Mouse (Mus musculus) forebrain, embryonic 10.5 days (tissue): ENCODE measurements at regions not wholly inside any gene's neighbourhood (a gene's known extent, or its start where the extent isn't known, plus 50 kb on each side); places are given as distances from the start of the nearest gene placed in this dataset.

Experiments used
- DNase-seq: peaks from one replicate; pipeline ENCODE4 v3.0.0-alpha.2; 2017; ENCODE audit warnings: low spot score; ENCODE audit errors: extremely low spot score
- H3K27ac ChIP-seq: fragments of 300-500 bp; sonication (generic); 2 replicates; pipeline ENCODE4 v1.5.1; 2016; ENCODE audit warnings: mild to moderate bottlenecking
- H3K27me3 ChIP-seq: fragments of 300-500 bp; sonication (generic); 2 replicates; pipeline ENCODE4 v1.6.1; 2016; ENCODE audit warnings: mild to moderate bottlenecking; ENCODE audit not compliant: poor library complexity, severe bottlenecking
- H3K36me3 ChIP-seq: fragments of 300-500 bp; sonication (generic); replicated peaks from 2 replicates; pipeline ENCODE4 v1.6.1; 2016; ENCODE audit warnings: mild to moderate bottlenecking, moderate library complexity
- H3K4me1 ChIP-seq: fragments of 300-500 bp; sonication (generic); 2 replicates; pipeline ENCODE4 v1.6.1; 2016
- H3K4me3 ChIP-seq: fragments of 300-500 bp; sonication (generic); 2 replicates; pipeline ENCODE4 v1.5.1; 2016; ENCODE audit warnings: mild to moderate bottlenecking, moderate library complexity
- H3K9me3 ChIP-seq: fragments of 300-500 bp; sonication (generic); 2 replicates; pipeline ENCODE4 v1.6.1; 2016; ENCODE audit warnings: mild to moderate bottlenecking, moderate library complexity
- WGBS: fragments of 180-500 bp; shearing (Covaris S2); methylation state at CpG from one replicate; pipeline ENCODE4 v1.1.7; 2016; 5-methylcytosine and 5-hydroxymethylcytosine counted together

GRCm38 (mm10) chr3:158905104-158905503 lies 343.1 kb upstream of the Lrrc7 start:
- Histone ChIP-seq H3K27ac (no peak overlapping the region), H3K9me3 (no peaks in the 10 kb centered on the region), H3K4me1 (no peaks in the 10 kb centered on the region), H3K4me3 (no peak overlapping the region), H3K27me3 (no peaks in the 10 kb centered on the region), H3K36me3 (no peaks in the 10 kb centered on the region)
- WGBS: 71% methylated on average over 2 of the region's 2 CpGs
- DNase-seq: no peak

GRCm38 (mm10) chr3:158899458-158899857 lies 337.4 kb upstream of the Lrrc7 start:
- H3K9me3 ChIP-seq: no peaks in the 10 kb centered on the region
- no peak for DNase-seq
- H3K4me3 ChIP-seq: no peak overlapping the region
- no peak overlapping the region for H3K27ac ChIP-seq
- no peaks in the 10 kb centered on the region for H3K4me1 ChIP-seq
- H3K27me3 ChIP-seq: no peaks in the 10 kb centered on the region
- no peaks in the 10 kb centered on the region for H3K36me3 ChIP-seq

- Histone ChIP-seq H3K27ac (no peak overlapping the region), H3K27me3 (no peaks in the 10 kb centered on the region), H3K36me3 (no peaks in the 10 kb centered on the region), H3K4me1 (peaks cover 3% of the 10 kb centered on the region; the same call in 1 of the 2 replicates), H3K4me3 (no peak overlapping the region), H3K9me3 (no peaks in the 10 kb centered on the region)
- no peak for DNase-seq
- WGBS: 87% methylated on average over 1 of the region's 1 CpGs
Measured at GRCm38 (mm10) chr3:158886732-158887386, 324.8 kb upstream of the Lrrc7 start.

- Histone ChIP-seq H3K4me1 (peaks cover 3% of the 10 kb centered on the region; the same call in 1 of the 2 replicates), H3K9me3 (no peaks in the 10 kb centered on the region), H3K36me3 (no peaks in the 10 kb centered on the region), H3K27me3 (no peaks in the 10 kb centered on the region), H3K27ac (no peak overlapping the region), H3K4me3 (no peak overlapping the region)
- no peak for DNase-seq
- 64% methylated on average over 3 of the region's 3 CpGs for WGBS
Measured at GRCm38 (mm10) chr3:158886301-158886711, 324.3 kb upstream of the Lrrc7 start.
